Mouse (Mus musculus): ENCODE measurements around the gene Med7.
"Not testable (repeated sequence)": the region's sequence is repeated elsewhere in the genome, so short reads cannot be mapped to it uniquely, and the experiment has no call there.

GRCm38 (mm10) chr11:46428131-46428530 is 8.6 kb upstream of the Med7 start:
- TF ChIP-seq EP300, CTCF (IDR thresholded peaks at IDR 0.05; ENCODE audit: low read depth): not testable (repeated sequence)
